Mouse (Mus musculus): ENCODE results near the gene Dkk2. TPM values are rescaled to one million over a fixed set of nuclear protein-coding genes. Genes with fewer than 3 reads are reported as not detected.

Gene Dkk2
- polyA plus RNA-seq, 1 experiment from 2014 or later, result 0.75 TPM

DNA sequence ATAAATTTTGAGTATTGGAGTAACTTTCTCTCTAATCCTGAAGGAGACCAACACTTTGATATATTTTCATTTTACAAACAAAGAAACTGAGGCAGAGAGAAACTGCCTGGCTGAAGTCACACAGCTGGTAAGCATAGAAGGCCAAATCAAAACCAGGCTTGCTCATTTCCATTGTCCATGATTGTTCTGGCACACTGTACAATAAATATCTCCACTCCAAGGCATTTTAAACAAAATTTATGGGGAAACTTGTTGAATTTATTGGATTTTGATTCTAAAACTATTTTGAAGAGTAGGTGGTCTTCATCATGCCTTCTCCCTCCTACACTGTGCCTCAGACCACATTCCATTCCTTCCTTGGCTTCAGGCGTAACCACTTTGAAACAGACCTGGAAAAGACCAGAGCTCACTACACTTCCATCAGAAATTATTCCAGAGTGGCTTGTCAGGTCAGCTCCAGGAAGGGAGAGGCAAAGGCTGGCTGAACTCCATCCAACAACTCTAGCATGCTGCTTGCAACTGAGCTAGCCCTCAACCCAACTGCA, 44.7 kb downstream of the Dkk2 start:
- WGBS (ENCODE audit: insufficient replicate concordance), result 78% methylated on average over 1 of the region's 1 CpGs
- no peak overlapping the region for H3K9ac ChIP-seq
- H3K4me1 ChIP-seq, result no peaks in the 10 kb centered on the region
- no peaks in the 10 kb centered on the region for H3K36me3 ChIP-seq
- H3K4me2 ChIP-seq, result no peak overlapping the region
- no peaks in the 10 kb centered on the region for H3K27me3 ChIP-seq (replicated peaks)
- no peak overlapping the region for H3K27ac ChIP-seq
- ATAC-seq, result no peak
- no peaks in the 10 kb centered on the region for H3K9me3 ChIP-seq (replicated peaks)
- no peak overlapping the region for H3K4me3 ChIP-seq

DNA sequence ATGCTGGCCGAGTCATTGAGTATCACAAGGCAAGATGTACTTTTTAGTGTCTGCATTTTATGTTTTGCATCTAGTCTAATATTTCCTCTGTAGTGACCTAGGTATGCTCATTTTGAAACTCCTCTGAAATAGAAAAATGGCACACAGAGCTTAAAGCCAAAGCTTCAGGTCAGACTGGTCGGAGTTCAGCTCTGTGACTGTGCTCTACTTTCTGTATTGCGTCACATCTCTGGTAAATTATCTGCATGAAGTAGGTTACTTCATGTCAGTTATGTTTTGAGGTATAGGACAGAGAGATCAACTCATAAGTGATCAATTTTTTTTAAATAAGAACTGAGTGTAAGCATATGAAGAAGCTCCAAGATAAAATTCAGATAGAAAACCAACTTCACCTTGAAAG, 45.7 kb downstream of the Dkk2 start:
- no peak for ATAC-seq
- no peaks in the 10 kb centered on the region for H3K27me3 ChIP-seq (replicated peaks)

DNA sequence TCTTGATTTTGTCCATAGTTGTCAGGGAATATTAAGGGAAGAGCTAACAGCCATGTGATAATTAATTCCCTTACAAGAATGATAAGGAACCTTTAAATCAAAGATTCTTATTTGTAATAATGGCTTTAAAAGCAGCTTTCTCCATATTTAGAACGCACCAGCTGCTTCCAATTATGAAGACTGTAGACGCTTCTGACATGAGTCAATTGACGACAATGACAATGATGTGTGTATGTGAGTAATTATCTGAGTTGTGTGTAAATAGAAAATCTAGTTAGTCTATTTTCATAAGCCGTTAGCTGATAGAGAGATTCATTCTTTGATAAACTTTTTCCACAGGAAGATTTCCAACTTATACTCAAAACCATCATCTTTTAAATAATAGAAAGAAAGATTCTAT, 46.8 kb downstream of the Dkk2 start:
- no peak overlapping the region for H3K9ac ChIP-seq
- H3K27ac ChIP-seq, result no peak overlapping the region
- no peaks in the 10 kb centered on the region for H3K9me3 ChIP-seq (replicated peaks)
- no peaks in the 10 kb centered on the region for H3K36me3 ChIP-seq
- no peak overlapping the region for H3K4me2 ChIP-seq
- WGBS (ENCODE audit: insufficient replicate concordance), result 71% methylated on average over 4 of the region's 4 CpGs
- no peaks in the 10 kb centered on the region for H3K4me1 ChIP-seq
- H3K27me3 ChIP-seq (replicated peaks), result no peaks in the 10 kb centered on the region
- no peak for ATAC-seq
- no peak overlapping the region for H3K4me3 ChIP-seq

More for the DNA sequence above, 45.7 kb downstream of the Dkk2 start:
- no peak overlapping the region for H3K27ac ChIP-seq
- no peaks in the 10 kb centered on the region for H3K36me3 ChIP-seq
- no peaks in the 10 kb centered on the region for H3K4me1 ChIP-seq
- 65% methylated on average over 3 of the region's 3 CpGs for WGBS (ENCODE audit: insufficient replicate concordance)
- H3K4me3 ChIP-seq, result no peak overlapping the region
- no peak overlapping the region for H3K4me2 ChIP-seq
- no peaks in the 10 kb centered on the region for H3K9me3 ChIP-seq (replicated peaks)
- no peak overlapping the region for H3K9ac ChIP-seq

DNA sequence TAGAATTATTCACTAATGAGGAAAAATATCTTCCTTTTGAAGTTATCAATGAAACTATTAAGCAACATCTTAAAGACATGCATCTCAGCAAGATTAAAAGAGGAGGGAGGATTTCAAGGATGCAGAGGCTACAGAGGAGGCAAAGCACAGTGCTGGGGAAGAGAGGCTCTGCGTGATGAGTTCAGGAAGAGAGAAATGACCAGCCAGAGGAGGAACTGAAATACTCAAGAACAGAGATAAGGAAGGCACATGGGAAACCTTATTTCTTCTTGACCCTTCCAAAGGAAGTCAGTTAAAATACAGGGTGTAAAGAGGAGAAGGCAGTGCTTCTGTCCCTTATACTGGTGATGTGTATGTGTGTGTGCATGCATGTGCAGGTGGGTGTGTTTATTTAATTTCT, 49.4 kb downstream of the Dkk2 start:
- no peak for ATAC-seq
- H3K9me3 ChIP-seq (replicated peaks), result no peaks in the 10 kb centered on the region
- no peaks in the 10 kb centered on the region for H3K27me3 ChIP-seq (replicated peaks)
- no peak overlapping the region for H3K4me2 ChIP-seq
- H3K27ac ChIP-seq, result no peak overlapping the region
- no peak overlapping the region for H3K4me3 ChIP-seq
- no peak overlapping the region for H3K9ac ChIP-seq
- WGBS (ENCODE audit: insufficient replicate concordance), result 25% methylated on average over 1 of the region's 1 CpGs
- H3K4me1 ChIP-seq, result no peaks in the 10 kb centered on the region
- H3K36me3 ChIP-seq, result no peaks in the 10 kb centered on the region

DNA sequence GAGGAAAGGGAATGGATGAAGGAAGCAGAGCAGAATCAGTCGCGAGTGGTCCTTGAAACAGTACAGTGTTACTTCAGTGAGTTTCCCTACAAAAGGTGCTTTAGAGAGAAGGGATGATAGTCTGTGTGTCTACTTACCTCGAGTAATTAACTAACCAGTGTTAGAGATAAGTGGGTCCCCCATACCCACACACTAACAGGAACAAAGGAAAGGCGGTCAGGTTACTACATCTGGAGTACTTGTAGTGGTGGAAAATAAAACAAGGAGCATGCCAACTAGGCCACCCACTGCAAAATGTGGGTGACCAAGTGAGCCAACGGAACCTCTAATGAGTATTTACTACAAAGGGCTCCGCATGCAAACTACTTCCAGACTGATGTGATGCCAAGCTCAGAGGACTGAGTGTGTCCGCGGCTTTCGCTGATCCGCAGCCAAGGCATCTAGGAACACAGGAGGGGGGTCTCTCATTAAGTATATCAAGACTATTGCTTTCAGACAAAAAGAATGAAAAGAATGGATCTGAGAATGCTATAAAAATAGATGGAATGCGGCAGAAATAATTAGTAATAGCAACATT, 52.8 kb downstream of the Dkk2 start:
- no peaks in the 10 kb centered on the region for H3K27me3 ChIP-seq (replicated peaks)
- 73% methylated on average over 11 of the region's 11 CpGs for WGBS (ENCODE audit: insufficient replicate concordance)
- no peak for ATAC-seq
- H3K4me2 ChIP-seq, result no peak overlapping the region
- no peak overlapping the region for H3K9ac ChIP-seq
- H3K27ac ChIP-seq, result no peak overlapping the region
- no peaks in the 10 kb centered on the region for H3K9me3 ChIP-seq (replicated peaks)
- no peaks in the 10 kb centered on the region for H3K4me1 ChIP-seq
- no peaks in the 10 kb centered on the region for H3K36me3 ChIP-seq
- no peak overlapping the region for H3K4me3 ChIP-seq

DNA sequence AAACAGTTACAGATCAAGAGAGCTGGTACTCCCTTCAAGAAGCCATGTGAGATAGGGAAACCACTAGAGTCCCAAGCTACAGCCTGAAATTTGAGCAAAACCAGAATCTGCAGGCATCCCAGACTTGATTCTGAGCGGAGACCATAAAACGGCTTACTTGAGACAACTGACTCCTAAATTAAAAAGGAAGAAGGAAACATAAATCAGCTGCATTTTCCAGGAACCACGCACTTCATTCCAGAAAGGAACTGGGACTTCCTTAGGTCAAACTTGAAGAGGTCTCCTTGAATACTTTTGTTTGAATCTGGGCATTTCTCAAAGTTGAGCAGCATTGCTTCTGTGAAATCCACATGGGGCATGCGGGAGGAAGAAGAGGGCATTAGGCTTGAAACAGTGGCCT, 55.9 kb downstream of the Dkk2 start:
- Histone ChIP-seq H3K4me2 (no peak overlapping the region), H3K4me3 (no peak overlapping the region), H3K4me1 (no peaks in the 10 kb centered on the region), H3K27me3 (replicated peaks) (no peaks in the 10 kb centered on the region), H3K36me3 (no peaks in the 10 kb centered on the region), H3K9me3 (replicated peaks) (no peaks in the 10 kb centered on the region), H3K27ac (no peak overlapping the region), H3K9ac (no peak overlapping the region)
- 58% methylated on average over 4 of the region's 4 CpGs for WGBS (ENCODE audit: insufficient replicate concordance)
- ATAC-seq, result no peak

DNA sequence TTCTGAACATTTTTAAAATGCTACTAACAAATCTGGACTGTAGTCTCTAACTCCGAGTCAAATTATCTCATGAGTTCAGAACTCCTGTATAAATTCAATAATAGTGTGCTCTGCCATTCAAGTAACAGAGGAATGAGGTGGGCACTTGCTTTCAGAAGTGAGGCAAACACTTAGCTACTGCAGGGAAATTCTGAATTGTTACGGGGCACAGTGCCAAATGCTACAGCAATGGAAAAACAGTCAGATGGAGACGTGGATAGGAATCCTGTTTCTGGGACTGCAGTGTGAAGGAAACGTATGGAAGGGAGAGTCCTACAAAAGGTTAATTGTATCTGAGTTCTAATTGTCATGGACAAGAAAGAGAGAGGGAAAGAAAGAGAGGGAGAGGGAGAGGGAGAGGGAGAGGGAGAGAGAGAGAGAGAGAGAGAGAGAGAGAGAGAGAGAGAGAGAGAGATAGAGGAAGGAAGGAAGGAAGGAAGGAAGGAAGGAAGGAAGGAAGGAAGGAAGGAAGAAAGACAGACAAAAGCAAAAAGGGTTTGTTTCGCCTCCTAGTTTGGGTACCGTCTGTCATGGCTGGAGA, 64.4 kb downstream of the Dkk2 start:
- H3K36me3 ChIP-seq, result no peaks in the 10 kb centered on the region
- WGBS (ENCODE audit: insufficient replicate concordance), result 57% methylated on average over 6 of the region's 6 CpGs
- no peaks in the 10 kb centered on the region for H3K9me3 ChIP-seq (replicated peaks)
- no peak for ATAC-seq
- no peaks in the 10 kb centered on the region for H3K4me1 ChIP-seq
- no peak overlapping the region for H3K4me3 ChIP-seq
- H3K4me2 ChIP-seq, result no peak overlapping the region
- H3K27ac ChIP-seq, result no peak overlapping the region
- H3K9ac ChIP-seq, result no peak overlapping the region
- H3K27me3 ChIP-seq (replicated peaks), result no peaks in the 10 kb centered on the region

DNA sequence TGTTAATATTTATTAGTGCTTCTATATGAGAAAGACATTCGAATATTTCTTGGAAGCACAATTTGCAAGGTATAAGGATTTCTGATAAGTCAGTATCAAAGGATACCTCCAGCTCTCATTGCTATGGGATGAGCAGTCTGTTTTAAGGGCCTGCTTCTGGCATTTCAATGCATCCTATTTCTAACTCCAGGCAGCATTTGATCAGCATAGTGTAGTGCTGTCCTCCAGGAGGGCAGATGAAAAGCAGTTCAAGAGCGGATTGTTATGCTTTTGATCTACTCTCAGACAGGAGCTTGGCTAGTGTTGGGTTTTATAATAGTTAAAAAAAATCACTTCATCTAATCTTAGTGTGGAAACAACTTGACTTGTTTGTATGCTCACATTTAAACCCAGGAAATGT, 73.7 kb downstream of the Dkk2 start:
- no peak overlapping the region for H3K9ac ChIP-seq
- no peaks in the 10 kb centered on the region for H3K27me3 ChIP-seq (replicated peaks)
- no peaks in the 10 kb centered on the region for H3K9me3 ChIP-seq (replicated peaks)
- no peaks in the 10 kb centered on the region for H3K36me3 ChIP-seq
- 71% methylated on average over 2 of the region's 2 CpGs for WGBS (ENCODE audit: insufficient replicate concordance)
- H3K4me2 ChIP-seq, result no peak overlapping the region
- H3K4me3 ChIP-seq, result no peak overlapping the region
- ATAC-seq, result no peak
- H3K27ac ChIP-seq, result no peak overlapping the region
- no peaks in the 10 kb centered on the region for H3K4me1 ChIP-seq

DNA sequence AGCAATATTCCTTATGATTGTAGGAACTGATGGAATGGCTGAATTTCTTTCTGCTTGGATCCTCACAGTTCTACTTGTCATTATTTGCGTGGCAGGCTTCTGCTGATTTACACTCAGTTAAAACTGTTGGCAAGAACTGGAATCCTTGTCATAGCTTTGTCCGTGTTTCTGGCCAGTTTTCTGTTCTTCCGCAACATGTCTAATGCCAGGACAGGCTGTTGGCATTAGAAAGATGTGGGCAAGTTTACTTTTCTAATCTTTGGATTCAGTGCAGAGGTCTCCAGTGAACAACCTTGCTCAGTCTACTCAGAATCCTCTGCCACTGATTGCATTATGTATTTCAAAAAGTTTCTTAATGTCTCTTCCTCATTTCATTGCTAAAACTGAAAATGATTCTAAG, 83.8 kb downstream of the Dkk2 start:
- WGBS (ENCODE audit: insufficient replicate concordance), result 63% methylated on average over 3 of the region's 3 CpGs
- Histone ChIP-seq H3K27me3 (replicated peaks) (no peaks in the 10 kb centered on the region), H3K27ac (no peak overlapping the region), H3K36me3 (no peaks in the 10 kb centered on the region), H3K9me3 (replicated peaks) (no peaks in the 10 kb centered on the region), H3K4me1 (no peaks in the 10 kb centered on the region), H3K4me3 (no peak overlapping the region), H3K9ac (no peak overlapping the region), H3K4me2 (no peak overlapping the region)
- ATAC-seq, result no peak

DNA sequence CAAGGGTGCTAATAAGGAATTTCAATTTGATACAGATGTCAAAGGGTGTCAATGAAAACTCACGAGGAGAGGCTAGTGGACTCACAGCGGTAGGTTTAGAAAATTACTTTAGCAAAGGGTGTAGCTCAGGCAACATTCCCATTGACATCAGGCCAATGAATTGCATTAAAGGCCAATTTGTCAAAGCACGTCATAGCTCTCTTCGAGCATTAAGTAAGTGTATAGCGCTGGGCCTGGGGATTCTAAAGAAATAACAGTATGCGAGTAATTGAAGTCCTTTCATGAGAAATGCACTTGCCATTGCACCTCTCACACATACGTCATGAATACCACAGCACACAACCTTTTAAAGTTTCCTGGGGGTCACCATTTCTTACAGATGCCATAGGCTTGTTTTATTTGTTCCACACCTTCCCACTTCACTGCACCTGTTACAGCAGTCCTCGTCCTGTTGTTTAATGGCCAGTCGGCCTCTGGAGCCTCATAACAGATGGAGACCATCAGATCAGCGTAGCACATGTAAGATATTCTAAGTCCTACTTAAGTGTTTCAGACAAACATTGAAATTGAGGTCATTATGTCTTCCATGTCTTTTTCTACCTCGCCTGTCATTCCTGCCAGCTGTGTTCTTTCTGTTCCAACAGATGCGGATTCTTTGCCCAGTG, 101.9 kb downstream of the Dkk2 start:
- 72% methylated on average over 12 of the region's 12 CpGs for WGBS (ENCODE audit: insufficient replicate concordance)
- no peaks in the 10 kb centered on the region for H3K4me1 ChIP-seq
- no peak overlapping the region for H3K27ac ChIP-seq
- H3K9me3 ChIP-seq (replicated peaks), result no peaks in the 10 kb centered on the region
- H3K9ac ChIP-seq, result no peak overlapping the region
- no peaks in the 10 kb centered on the region for H3K27me3 ChIP-seq (replicated peaks)
- no peak overlapping the region for H3K4me2 ChIP-seq
- no peak overlapping the region for H3K4me3 ChIP-seq
- no peak for ATAC-seq
- no peaks in the 10 kb centered on the region for H3K36me3 ChIP-seq

DNA sequence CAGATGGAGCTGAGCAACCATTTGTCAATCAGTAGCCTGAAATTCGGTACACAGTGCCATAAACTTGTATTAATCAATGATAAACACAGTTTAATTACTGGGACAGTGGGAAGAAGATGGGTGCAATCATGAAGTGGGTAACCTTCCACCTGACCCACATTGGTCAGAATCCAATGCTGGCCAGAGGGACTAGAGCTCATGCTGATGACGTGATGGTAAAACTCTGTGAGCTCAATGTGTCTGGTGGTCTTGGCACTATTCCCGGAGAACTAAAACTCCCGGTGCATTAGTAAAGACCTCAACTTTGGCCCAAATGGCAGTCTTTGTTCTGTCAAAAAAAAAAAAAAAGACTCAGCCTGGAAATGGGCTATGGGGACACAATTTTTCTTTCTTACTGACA, 116.9 kb downstream of the Dkk2 start:
- H3K4me1 ChIP-seq, result no peaks in the 10 kb centered on the region
- H3K36me3 ChIP-seq, result no peaks in the 10 kb centered on the region
- no peak overlapping the region for H3K4me2 ChIP-seq
- no peaks in the 10 kb centered on the region for H3K27me3 ChIP-seq (replicated peaks)
- H3K27ac ChIP-seq, result no peak overlapping the region
- WGBS (ENCODE audit: insufficient replicate concordance), result 64% methylated on average over 4 of the region's 4 CpGs
- no peak overlapping the region for H3K4me3 ChIP-seq
- H3K9ac ChIP-seq, result no peak overlapping the region
- no peak for ATAC-seq
- no peaks in the 10 kb centered on the region for H3K9me3 ChIP-seq (replicated peaks)

DNA sequence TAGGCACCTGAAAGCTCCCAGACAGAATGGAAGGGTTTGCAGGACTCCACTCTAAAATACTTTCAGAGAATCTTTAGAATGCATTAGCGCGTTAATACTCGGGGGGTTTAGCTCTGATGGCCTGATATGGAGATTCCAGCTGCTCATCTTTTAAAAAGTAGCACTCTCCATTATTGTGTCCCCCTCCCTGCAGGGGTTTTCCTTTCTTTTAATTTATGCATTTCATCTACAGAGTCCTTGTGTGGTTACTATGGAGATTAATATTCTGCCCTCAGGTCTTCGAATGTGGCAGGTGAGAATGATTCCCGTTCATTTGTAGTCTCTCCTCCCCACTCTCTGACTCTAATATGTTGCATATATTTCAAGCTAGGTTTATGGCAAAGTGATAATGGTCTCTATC, 117.6 kb downstream of the Dkk2 start:
- ATAC-seq, result no peak
- Histone ChIP-seq H3K4me1 (no peaks in the 10 kb centered on the region), H3K9ac (no peak overlapping the region), H3K9me3 (replicated peaks) (no peaks in the 10 kb centered on the region), H3K4me3 (no peak overlapping the region), H3K27ac (no peak overlapping the region), H3K27me3 (replicated peaks) (no peaks in the 10 kb centered on the region), H3K36me3 (no peaks in the 10 kb centered on the region), H3K4me2 (no peak overlapping the region)
- 89% methylated on average over 5 of the region's 5 CpGs for WGBS (ENCODE audit: insufficient replicate concordance)

Measured in liver, embryonic 12.5 days (tissue).